Mouse (Mus musculus) frontal cortex, postnatal 36 days (tissue): ENCODE results near the gene Rfc5.
"Not testable (repeated sequence)": the region's sequence is repeated elsewhere in the genome, so short reads cannot be mapped to it uniquely, and the experiment has no call there.

ENCODE experiments used
- DNase-seq, 2 experiments: peaks; one replicate each; pipeline ENCODE4 v3.0.0; 2022; ENCODE audit warnings: low spot score in 2 of 2

Rfc5 gene

DNA sequence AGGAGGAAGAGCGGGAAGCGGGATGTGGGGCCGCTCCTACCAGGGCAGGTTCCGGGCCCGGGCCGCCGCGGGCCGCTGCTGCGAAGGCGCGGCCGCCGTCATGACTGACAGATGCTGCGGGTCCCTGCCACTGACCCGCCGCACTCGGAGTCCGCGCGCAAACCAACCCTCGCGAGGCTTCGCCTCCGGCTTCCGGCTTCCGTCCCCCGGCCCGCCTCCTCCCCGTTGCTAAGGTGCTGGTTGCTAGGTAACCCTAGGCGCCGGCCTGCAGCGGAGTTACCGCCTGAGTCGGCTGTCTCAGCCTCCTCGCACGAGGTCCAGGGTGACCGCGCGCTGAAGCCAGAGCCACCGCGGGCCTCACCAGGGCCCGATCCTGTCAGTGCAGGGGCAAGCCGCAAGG, at the start of gene Rfc5:
TSS of gene Rfc5 (minus strand) at position 171 of the 400 bp plus-strand sequence.
- DNase-seq: peak; percentile 93 to 95

DNA sequence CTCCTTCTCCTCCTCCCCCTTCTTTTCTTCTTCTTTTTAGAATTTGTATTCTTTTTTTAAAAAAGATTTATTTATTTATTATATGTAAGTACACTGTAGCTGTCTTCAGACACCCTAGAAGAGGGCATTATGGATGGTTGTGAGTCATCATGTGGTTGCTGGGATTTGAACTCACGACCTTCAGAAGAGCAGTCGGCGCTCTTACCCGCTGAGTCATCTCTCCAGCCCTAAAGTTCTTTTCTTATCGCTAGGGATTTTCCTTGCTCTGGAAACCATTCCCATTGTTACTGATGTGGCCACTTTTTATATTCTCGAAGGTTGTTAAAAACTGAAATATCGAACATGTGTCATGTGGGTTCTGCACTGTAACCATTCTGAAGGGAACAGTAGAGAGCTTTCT, 44.7 kb upstream of the Rfc5 start:
- DNase-seq: not testable (repeated sequence)

DNA sequence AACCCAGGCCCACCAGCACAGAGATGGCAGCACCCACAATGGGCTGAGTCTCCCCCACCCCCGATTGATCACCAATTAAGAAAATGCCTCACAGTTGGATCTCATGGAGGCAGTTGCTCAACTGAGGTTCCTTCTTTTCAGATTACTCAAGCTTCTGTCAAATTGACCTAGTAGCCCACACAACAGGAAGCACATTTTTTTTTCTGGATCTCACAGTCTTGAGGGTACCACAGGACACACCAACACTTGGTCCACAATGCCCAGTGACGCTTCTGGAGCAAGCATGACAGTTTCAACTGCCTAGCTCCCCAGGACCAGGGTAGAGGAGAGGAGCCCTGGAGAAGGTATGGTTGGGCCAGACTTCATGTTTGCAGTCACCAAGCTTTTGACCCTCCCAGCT, 28.6 kb upstream of the Rfc5 start:
- DNase-seq: no peak

DNA sequence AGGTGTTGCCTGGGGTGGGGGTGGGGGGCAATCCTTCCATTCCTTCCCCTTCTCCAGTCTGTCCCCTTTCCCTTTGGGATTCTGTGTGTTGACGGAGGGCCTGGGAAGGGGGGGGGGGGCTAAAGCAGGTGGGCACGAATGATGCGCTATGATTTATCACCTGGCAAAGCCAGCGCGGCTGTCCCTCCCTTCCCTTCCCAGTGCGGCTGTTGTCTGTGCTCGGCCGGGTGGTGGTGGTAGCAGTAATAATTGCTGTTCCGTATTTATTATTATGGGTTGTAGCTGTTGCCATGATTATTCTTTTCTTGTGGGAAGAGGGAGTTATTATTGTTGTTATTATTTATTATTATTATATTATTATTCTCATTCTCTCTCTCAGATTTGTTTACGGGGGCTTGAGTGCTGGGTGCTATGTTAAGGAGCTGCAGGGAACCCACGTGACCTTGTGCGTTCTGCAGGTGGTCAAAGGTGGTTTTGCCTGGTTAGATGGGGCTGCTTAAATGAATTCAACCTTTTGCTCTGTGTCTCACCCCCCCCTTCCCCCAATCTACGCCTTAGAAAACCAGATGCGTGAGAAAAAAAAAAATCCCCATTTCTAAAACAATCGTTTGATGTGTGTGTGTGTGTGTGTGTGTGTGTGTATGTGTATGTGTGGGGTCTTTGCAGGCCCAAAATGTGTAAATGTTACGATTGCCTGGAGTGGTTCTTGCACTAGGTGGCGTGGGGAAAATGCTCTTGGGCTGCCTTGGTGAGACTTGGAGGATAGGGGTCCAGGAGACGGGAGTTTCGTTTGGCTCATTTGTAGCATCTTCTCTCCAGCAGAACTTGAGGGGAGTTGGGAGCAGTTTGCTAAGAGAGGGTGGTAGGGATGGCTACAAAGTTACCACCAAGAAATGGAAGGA, 26.4 kb upstream of the Rfc5 start:
- peak; percentile 19 to 24 for DNase-seq

DNA sequence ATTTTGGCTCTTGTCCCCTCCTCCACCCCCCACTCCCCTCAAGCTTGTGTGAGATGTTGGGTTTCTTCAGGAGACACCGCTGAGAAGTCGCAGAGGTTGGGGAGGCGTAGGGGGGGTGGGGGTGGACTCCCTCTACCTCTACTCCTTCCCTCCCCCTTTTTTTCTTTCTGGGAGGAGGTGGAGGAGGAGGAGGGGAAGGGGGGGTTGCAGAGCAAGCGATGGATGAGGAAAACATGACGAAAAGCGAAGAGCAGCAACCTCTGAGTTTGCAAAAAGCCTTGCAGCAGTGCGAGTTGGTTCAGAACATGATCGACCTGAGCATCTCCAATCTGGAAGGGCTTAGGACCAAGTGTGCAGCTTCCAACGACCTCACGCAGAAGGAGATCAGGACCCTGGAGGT, 25.8 kb upstream of the Rfc5 start:
- peak; percentile 21 to 31 for DNase-seq

DNA sequence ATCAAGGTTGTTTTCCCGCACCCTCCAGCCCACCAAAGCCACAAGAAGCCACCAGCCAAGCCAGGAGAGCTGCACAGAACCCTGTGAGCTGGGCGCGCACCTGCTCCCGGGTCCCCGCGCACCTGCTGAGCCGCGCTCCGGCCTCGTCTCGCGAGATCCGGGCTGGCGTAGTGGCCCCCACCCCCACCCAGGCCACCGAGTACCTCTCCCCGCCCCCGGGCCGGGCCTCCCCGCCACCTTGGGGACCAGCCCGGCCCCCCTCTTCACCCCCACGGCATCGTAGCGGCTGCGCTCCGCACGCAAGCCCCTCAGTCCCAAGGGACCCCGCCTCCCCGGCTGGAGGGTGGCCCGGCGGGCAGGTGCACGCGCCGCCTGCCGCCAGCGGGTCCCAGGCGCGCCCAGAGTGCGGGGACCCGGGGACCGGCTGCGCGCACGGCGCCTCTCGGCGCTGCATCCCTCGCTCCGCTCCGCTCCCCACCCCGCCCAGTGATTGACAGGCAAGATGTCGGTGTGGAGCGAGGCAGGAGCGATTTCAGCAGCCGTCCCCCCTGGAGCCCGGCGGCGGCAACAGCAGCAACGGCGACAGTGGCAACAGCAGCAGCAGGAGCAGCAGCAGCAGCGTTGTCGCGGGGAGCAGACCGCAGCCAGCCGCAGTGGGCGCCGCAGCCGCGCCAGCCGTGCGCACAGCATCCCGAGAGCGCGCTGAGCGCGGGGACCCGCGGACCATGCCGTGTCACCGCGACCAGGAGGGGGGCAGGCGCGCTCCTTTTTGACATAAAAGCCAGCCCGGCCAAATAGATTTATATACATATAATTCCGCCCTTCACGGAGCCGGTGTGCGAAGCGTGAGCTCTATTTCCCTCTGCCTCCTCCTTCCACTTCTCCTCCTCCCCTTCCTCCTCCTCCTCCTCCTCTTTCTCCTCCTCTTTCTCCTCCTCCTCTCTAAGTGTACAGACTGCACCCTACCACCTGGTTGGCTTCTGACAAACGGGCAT, 25.0 kb upstream of the Rfc5 start, which contains the start of gene Ksr2:
TSS of gene Ksr2 (plus strand) at position 494 of the 995 bp plus-strand sequence.
- peak; percentile 82 to 83 for DNase-seq

DNA sequence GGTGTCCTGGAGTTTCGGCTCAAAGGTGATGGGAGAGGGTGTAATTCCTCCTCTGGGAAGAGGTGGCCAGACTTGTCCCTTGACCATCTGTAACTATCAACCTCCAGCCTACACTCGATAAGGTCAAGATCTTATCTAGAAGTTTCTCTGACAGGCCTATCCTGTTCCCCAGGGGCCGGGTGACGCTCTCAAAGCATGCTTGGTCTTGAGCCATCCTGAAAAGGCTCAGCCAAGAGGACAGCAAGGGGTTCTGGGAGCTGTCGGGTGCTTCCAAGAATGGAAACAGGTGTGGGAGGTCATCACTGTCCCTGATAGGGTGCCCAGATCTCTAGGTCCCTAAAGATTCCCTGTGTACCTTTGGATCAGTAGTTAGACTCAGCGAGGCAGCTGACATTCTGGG, 20.5 kb upstream of the Rfc5 start:
- no peak for DNase-seq

DNA sequence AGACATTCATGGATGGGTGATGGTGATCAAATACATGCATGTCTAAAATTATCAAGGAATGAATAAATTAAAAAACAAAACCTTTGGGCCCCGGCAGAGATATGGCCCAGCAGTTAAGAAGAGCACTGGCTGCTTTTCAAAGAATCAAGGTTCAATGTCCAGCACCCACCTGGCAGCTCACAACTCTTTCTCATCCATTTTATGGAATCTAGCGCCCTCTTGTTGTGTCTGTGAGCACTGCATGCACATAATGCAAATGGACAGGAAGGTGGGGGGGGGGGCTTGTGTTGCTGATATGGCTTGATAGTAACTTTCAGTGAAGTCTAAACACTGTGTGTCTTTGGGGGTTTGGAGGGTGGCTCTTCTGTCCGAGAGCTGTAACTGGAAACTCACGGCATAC, 19.4 kb upstream of the Rfc5 start:
- no peak for DNase-seq

DNA sequence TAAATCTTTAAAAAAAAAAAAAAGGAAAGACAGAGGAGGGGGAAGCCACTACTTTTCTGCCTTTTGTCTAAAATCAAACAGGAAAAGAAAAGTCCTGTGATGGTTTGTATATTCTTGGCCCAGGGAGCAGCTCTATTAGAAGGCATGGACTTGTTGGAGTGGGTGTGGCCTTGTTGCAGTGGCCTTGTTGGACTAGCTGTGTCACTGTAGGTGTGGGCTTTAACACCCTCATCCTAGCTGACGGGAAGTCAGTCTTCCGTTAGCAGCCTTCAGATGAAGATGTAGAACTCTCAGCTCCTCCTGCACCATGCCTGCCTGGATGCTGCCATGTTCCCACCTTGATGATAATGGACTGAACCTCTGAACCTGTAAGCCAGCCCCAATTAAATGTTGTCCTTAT, 15.8 kb upstream of the Rfc5 start:
- DNase-seq: not testable (repeated sequence)

DNA sequence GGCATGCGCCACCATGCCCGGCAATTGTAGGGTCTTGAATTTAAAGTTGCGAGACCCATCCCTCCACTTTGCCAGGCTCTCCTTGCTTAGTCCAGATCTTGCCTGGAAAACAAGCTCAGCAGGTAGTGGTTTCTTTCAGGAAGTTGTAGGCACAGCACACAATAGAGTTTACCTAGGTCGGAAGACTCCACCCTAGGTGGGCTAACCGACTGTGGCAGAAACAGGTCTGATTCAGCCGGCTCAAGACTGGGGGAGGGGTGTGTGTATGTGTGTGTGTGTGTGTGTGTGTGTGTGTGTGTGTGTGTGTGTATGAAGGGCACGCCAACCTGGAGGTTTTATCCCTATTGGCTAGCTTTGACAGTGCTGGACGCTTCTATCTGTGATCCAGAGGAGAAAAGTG, 14.8 kb upstream of the Rfc5 start:
- DNase-seq: no peak

DNA sequence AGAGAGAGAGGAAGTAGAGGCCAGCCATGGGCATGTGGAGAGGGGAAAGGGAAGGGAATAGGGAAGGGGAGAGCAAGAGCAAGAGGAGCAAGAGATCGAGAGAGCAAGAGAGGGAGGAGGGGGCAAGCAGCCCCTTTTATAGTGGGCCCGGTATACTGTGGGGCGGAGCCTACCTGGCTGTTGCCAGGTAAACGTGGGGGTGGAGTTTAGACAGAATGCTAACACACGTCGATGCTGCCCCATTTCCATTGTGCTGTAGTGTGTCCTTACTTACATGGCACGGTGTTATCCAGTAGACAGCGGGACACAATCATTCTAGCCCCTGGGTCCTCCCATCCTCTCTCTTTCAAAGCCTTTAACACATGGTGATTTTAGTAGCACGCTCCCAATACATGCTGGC, 10.4 kb upstream of the Rfc5 start:
- DNase-seq: no peak

DNA sequence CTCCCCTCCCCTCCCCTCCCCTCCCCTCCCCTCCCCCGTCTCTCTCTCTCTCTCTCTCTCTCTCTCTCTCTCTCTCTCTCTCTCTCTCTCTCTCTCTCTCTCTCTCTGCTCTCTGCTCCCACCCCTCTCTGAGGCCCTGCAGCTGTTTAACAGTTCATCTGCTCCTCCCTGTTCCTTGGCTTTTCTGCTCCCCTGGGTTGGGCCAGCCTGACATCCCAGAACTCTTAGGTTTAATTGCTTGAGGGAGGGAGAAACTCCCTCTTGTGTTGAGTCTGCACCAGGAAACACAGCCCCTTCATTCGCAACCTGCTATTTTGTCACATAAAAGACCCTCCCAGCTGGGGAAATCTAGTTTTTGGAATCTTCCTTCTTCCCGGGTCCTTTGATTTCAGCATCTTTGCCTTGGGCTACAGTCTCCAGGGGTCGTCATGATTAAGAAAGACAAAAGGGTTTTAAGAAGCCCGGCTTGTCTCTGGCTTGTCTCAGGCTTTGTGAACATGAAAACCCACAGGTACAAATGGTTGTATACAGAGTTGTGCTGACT, 9.2 kb upstream of the Rfc5 start:
- no peak for DNase-seq

DNA sequence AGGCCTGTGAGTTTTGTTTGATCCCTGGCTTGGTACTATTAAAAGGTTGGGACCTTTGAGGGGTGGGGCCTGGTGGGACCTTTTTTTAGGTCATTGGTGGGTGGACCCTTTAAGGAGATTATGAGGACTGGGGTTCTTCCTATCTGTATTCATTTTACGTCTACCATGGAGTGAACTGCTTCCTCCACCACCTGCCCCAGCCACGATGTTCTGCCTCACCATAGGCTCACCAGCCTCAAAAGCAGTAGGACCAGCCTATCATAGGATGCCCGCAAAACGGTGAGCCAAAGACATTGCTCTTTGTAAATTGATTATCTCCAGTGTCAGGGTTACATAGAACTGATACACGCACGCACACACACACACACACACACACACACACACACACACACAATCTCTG, 8.5 kb upstream of the Rfc5 start:
- no peak for DNase-seq

DNA sequence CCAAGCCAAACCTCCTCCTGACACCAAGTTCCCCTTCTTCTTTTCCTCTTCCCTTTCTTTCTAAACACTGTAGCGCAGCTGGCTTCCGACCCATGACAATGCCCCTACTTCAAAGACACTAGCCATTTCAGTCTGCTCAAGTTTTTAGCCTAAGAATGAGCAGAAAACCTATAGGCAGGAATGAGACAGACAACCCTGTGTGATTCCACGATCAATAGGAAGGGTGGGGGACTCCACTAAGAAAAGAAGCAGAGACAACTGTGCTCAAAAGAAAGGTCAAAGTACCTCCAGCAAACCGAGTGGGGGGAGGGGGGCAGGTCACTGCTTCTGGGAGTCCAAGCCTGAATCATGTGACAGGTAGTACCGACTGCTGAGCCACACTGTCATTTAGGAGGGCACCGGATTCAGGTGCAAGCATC, 7.8 kb upstream of the Rfc5 start:
- no peak for DNase-seq

DNA sequence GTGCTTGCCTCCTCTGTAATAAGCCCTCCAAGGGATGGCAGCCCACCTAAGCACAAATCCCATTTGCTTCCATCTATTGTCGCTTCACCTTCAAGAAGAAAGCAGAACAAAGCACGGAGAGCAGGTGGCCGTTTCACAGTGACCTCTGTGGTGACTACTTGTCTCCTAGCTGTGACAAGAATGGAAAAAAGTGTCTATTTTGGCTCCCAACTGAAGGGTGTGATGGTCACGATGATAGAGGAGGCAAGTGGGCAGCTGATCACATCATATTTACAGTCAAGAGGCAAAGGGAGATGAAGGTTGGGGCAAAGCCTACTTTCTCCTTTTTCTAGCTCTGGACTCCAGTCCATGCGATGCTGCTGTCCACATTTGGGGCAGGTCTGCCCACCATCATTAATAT, 7.0 kb upstream of the Rfc5 start:
- no peak for DNase-seq

DNA sequence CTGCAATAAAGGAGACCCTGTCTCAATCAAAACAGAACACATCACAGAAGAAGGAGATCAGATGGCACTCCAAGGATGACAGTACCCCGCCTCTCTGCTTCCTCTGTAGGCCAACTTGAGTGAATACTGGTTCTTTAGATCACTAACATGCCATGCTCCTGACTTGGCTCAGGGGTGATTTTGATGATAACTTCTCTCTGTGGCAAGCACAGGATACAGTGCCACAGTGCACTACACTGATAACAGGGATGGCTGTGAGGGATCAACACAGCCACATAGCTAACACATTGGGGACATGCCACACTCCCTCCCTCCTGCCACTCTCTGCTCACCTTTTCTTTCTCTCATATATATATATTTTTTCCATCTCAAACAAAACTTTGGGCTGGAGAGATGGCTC, 2.0 kb upstream of the Rfc5 start:
- DNase-seq: no peak

DNA sequence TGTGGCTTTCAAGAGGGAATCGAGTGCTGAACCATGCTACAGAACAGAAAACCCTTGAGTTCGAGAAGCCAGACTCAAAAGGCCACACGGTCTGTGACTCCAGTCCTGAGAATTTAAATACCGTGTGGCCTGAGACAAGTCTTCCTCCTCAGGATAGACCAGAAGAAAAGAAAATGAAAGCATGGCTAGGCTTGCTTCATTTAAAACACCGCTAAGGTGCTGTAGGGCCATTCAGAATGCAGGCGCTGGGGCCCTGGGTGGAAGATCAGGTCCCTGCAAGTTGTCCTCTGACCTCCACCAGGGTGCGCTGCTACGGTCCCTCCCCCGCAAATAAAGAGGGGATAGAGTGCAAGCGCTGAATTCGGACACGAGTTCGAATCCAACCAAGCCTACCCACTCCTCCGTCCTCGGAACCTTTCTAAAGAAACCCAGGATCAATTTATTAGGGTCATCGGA, 523 bp downstream of the Rfc5 start:
- no peak for DNase-seq

DNA sequence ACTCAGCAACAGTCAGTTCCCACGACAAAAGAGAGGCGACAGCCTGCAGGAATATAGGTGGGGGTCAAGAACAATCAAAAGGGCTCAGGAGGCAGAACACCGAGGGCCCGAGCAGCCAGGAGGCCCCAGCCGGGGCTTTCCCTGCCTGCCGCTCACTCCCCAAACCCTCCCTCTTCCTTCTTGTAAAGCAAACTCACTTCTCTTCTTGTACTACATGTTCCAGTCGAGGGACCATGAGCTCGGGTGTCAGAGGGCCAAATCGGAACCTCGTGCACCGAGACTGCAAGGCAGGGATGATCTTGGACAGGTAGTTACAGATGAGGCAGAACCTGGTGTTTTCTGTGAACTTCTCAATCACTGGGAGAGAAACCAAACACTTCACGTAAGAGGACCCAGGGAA, 5.6 kb downstream of the Rfc5 start:
- DNase-seq: no peak

DNA sequence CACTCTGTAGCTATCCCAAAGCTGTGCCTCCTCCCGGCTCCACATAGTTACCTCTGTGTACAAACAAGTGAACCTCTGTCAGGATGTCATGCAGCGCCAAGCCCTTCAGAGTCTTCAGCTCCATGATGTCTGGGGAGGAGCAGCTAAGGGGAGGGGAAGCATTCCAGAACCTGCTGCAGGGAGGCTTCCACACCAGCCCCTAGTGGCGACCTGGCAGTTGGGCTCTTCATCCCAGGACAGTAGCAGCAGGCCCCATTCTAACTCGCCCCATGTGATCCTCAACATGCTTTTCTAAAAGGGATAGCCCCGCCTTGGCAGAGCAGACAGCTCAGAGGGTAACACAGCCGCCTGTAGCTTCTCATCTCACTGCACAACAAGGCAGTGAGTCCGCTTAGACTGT, 7.1 kb downstream of the Rfc5 start:
- DNase-seq: no peak

DNA sequence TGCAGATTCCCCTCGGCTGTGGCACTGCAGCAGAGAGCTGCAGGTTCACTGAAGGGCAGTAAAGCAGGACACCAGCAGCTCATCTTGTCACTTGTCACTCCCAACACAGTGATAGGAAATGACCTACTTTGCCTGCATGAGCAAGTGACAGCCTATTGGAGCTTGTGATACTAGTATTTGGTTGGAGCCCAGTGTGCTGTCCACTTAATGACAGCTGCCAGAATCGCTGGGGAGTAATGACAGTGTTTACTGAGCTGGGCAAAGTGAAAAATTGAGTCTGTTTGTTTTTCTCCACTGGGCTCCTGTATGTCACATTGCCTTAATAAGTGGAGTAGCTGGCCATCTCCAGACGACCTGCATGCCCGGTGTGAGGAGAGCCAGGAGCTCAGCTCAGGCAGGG, 8.6 kb downstream of the Rfc5 start:
- no peak for DNase-seq

DNA sequence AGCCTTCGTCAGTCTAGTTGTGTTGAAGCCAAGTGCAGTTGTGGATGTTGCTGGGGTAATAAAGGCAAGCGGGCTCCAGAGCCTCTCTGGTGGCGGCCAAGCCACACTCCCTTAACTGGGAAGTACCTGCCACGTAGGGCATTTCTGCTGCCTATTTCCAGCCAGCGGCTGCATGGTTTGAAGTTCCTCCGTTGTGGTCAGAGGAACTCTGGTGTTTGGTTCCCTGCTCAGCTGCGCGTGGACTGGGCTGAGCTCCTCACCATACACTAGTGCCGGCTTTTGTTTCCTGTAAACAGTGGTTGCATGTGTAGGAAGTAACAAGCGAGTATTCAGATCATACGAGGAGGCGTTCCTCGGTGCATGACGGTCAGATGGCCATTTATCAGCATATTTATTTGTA, 11.1 kb downstream of the Rfc5 start:
- DNase-seq: not testable (repeated sequence)

DNA sequence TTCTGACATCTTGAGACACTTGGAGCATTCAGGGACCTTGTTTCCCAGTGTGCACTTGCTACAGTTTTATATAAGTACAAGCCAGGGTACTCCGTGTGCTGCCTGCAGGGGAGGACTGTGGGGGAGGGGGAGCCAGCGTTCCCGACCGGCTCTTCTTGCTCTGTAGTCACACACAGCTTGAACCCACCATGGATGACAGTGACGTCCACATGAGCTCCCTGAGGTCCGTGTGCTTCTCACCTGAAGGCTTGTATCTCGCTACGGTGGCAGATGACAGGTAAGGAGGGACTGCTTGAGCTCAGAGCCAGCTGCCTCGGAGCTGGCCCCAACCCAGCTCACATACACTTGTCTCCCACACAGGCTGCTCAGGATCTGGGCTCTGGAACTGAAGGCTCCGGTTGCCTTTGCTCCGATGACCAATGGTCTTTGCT, 12.5 kb downstream of the Rfc5 start:
- DNase-seq: peak; percentile 64 to 71
